Mouse (Mus musculus): ENCODE measurements around the gene Rbfox1.

Gene Rbfox1

GRCm38 (mm10) chr16:7164153-7164737, 1279.1 kb downstream of the Rbfox1 start:
- DNase-seq, result no peak

GRCm38 (mm10) chr16:7175960-7176359, 1290.8 kb downstream of the Rbfox1 start:
- no peak for DNase-seq

DNA sequence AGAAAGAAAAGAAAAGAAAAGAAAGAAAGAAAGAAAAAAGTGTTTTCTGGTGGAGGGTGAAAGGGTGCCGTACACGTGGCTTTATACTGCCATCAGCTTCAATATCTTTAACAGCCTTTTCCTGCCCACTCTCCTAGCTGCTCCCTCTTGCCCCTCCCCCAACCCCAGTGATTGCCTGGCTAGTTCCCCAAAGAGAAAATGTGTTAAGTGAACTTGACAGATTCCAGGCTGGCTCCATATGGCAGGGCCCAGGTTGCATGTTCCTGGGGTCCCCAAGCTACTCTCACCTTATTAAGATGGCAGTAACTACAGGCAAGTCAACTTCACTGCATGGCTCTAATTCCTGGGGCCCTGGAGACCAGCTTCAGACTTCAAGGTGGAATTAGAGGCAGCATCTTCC, 1302.6 kb downstream of the Rbfox1 start:
- no peak for DNase-seq

DNA sequence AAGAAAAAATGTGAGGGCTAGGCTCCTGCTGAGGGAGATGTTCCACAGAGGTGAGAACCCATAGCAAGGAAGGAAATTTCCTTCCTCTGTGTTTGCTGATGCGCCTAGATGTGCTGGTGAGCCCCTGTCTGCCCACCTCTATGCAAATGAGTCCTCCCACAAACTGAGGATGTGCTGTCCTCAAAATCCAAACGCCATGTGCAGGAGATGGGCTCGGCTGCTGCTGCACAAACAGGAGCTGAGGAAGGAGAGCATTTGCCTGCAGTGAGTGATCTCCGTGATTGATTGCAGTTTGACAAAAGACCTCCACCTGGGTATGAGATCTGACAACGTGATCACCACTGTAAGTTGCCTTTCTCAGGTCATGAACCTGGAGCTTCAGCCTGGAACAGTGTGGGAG, 1308.4 kb downstream of the Rbfox1 start:
- DNase-seq, result no peak

- no peak for DNase-seq
Measured at GRCm38 (mm10) chr16:7197953-7198352, 1312.8 kb downstream of the Rbfox1 start.

GRCm38 (mm10) chr16:7200239-7200638, 1315.1 kb downstream of the Rbfox1 start:
- DNase-seq, result no peak

DNA sequence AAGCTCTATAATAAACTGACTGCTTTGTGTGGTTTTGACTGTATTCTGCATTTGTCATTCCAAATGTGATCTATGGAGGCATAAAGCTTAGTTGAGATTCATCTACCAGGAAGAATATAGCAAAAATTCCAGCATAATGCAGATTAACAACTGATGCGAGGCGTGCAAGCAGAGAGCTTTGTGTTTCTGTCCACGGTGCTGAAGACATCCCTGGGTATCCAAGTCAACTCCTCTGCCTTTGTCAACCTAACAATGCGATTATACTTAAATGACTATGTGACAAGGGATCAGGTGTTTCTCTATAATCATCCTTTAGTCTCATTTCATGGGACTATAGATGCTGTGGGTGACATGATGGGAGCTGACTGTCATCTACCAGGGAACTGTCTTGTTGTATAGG, 1316.7 kb downstream of the Rbfox1 start:
- DNase-seq, result no peak

GRCm38 (mm10) chr16:7206116-7206900, 1321.2 kb downstream of the Rbfox1 start:
- DNase-seq, result peak; percentile 18 to 44

- no peak for DNase-seq
Measured at GRCm38 (mm10) chr16:7207599-7207998, 1322.4 kb downstream of the Rbfox1 start.

GRCm38 (mm10) chr16:7212756-7213155, 1327.6 kb downstream of the Rbfox1 start:
- DNase-seq, result no peak

DNA sequence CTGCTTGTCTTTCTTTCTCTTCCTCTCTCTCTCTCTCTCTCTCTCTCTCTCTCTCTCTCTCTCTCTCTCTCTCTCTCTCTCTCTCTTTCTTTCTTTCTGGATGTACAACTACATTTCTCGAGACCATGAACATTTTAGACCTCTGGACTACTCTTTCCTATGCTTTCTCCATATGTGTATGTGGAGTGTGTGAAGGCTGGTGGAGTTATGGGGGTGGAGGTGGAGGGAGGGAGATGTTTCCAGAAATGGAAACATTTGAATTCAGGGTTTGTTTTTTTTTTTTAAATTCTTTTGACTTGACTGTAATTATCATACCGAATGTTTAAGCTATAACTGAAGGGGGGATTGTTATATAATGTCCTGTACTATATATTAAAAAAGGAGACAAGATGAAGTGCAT, 1338.1 kb downstream of the Rbfox1 start:
- no peak for DNase-seq

- DNase-seq, result no peak
Measured at GRCm38 (mm10) chr16:7226000-7226399, 1340.8 kb downstream of the Rbfox1 start.

DNA sequence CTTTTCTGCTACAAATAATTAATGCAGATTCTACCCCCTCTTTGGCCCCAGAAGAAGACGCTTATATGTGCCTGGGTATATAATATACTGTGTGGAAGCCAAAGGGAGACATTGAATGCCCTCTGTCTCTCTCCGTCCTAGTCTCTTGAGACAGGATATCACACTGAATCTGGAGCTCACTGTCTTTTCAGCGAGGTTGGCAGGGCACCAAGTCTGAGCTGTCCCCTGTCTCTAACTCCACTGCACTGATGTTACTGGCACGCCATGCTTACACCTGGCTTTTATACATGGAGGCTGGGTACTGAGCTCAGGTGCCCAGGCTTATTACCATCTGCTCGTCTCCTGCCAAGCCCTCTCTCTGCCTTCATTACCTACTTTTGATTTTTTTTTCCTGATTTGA, 1343.1 kb downstream of the Rbfox1 start:
- DNase-seq, result no peak

- DNase-seq, result no peak
Measured at GRCm38 (mm10) chr16:7229232-7229631, 1344.1 kb downstream of the Rbfox1 start.

DNA sequence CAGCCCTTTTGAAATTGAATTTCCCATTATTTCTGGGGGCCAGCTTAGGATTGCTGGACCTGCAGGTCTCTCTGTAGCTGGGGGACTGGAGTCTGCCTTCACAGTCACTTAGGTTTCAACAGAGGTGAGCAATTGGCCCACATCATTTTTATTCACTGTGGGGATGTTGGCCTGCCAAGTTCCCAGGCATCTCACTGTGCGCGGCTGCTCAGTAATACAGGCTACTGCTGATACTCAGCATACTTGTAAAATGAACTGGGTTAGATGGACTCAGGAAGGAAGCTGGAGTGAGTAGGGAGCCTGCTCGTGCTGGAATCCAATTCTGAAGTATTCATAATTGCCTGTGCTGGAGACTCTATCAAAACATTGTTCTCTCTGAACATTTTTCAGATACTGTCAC, 1356.5 kb downstream of the Rbfox1 start:
- no peak for DNase-seq

- DNase-seq, result no peak
Measured at GRCm38 (mm10) chr16:7242501-7242900, 1357.3 kb downstream of the Rbfox1 start.

GRCm38 (mm10) chr16:7244382-7244781, 1359.2 kb downstream of the Rbfox1 start:
- DNase-seq, result no peak

- DNase-seq, result no peak
Measured at GRCm38 (mm10) chr16:7251696-7252095, 1366.5 kb downstream of the Rbfox1 start.

DNA sequence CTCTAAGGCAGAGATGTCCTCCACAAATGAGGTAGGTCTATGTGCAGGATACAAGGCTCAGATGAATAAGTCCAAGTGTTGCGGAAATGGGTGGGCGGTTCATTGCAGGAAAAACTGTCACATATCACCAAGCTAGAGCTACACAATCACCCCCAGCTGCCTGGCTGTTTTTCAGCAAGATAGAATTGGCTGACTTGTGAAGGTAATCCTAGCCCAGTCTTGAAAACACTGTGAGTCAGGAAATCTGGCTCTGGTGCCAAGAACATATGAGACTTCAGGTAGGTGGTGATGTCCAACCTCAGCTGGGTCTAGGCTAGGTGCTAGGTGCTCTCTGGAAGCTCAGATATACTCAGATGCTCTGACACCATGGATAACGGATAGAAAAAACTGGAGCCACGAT, 1372.2 kb downstream of the Rbfox1 start:
- no peak for DNase-seq

- no peak for DNase-seq
Measured at GRCm38 (mm10) chr16:7263261-7263660, 1378.1 kb downstream of the Rbfox1 start.

DNA sequence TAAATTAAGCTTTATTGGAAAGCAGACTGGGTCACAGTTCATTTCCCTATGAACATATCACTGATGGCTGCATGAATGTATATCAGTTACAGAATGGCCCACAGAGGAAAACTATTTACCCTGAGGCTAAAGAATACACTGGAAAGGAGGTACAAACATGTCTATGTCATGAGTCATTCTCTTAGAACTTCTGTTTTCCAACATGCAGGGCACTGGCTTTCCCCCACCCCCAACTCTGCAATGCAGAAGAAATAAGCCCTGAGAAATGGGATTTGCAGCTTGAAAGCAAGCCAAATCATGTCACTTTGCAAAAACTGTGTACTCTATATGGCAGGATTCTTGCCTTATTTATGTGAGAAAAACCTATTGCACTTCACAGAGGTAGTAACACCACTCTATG, 1380.6 kb downstream of the Rbfox1 start:
- no peak for DNase-seq

GRCm38 (mm10) chr16:7275501-7275900, 1390.3 kb downstream of the Rbfox1 start:
- no peak for DNase-seq

DNA sequence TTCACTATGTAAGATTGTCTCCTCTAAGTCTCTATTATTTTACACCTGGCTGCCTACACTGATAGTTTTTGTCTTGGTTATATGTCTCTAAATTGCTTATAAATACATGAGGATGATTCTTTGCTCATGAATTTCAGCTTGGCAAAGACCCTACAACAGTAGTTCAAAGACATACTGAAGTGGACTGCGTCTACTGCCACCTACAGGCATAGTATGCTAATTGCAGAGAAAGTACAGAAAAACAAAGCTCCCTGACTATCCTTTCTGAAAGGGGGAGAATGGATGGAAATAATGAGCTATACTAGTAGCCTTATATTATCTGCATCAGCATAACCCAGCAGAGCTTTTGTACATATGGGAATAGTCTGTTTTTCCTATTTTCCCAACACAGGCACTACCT, 1390.7 kb downstream of the Rbfox1 start:
- no peak for DNase-seq

- peak in 1 of 2 experiments; percentile 1 for DNase-seq
Measured at GRCm38 (mm10) chr16:7279544-7279943, 1394.4 kb downstream of the Rbfox1 start.

DNA sequence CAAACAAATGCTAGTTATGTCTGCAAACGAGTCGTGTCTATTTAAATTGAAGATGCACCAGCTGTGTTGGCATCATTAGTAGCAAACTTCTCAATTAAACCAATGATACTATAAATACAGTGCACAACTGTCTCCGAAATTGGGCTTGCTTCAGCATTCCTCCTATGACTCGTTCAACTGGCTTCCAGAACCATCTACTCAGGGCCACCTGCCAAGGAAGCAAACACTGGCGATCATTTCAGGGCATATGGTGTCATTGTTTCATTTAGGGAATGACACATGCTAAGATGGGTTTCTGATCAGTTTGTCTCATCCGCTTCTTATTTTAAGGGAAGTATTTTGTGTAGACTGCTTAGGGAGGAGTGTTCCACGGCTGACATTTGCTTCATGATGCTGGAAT, 1397.1 kb downstream of the Rbfox1 start:
- no peak for DNase-seq

Measured in kidney, adult 8-10 months (tissue).